27 mouse cellular contexts compared by ENCODE assay signal in the genomic region with DNA sequence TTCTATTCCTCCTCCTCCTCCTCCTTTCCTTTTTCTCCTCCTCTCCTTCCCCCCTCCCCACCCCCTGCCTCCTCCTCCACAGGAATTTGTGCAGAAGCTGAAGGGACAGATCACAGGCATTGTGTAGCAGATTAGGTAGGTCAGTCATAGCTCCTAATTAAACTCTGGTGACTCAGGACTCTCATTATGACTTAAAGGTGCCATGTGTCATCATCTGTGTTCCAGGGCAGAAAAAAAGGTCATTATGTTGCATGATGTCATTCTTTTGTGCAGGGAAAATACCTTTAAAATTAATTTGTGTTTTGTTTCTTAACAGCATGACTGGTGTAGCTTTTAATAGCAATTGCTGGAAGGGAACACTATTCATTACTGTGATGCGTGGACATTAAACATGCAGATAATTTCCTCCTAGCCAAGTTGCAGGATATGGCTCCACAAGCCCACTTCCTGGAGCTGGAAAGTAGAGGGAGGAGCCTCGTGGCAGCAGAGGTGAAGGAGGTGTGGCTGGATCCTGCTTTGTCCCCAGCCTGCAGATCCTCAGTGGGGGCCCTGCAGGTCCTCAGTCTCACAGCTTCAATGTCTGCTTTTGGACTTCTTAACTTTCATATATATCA.
DNase-seq lines count a peak whose midpoint lies in the region; ATAC-seq and TF ChIP-seq lines count a peak whose summit lies in the region.
"Had no signal": no experiment of that assay in that cellular context is flagged by ENCODE, and none has a peak within 500 bp of the region (broad histone marks: within the 10 kb centered on the region; RNA-seq: fewer than 3 reads in every experiment).

No protein-coding gene starts in this region.

- H3K9me3 ChIP-seq in lung, embryonic 14.5 days (ENCODE audit: low read depth, low read length) = no peaks in the 10 kb centered on the region
- H3K9me3 ChIP-seq: embryonic facial prominence, embryonic 13.5 days; forebrain, embryonic 10.5 days; forebrain, embryonic 15.5 days; heart, embryonic 13.5 days; hindbrain, embryonic 12.5 days; midbrain, embryonic 12.5 days had no signal

- CTCF ChIA-PET in Patski (lab: Charles Lee) = interaction anchor here (1.3 kb wide), 2 partner anchors 11 kb away, joined by 4 read pairs; no protein-coding TSS in a partner anchor

- no peak for TF ChIP-seq CTCF in lung, embryonic 14.5 days (IDR thresholded peaks at IDR 0.05; ENCODE audit: low read depth)
- no peak for TF ChIP-seq CTCF in Patski (IDR thresholded peaks at IDR 0.05)
- TF ChIP-seq CTCF in kidney, adult 2 months (conservative IDR thresholded peaks at IDR 0.05; ENCODE audit: insufficient read depth, insufficient read length, low read depth, low read length) = no peak

- no peak for TF ChIP-seq POLR2A in kidney, adult 2 months (IDR thresholded peaks at IDR 0.05; ENCODE audit: low read depth, low read length)

- H3K27me3 ChIP-seq in lung, embryonic 14.5 days (ENCODE audit: insufficient read depth, low read length) = no peaks in the 10 kb centered on the region
- no peaks in the 10 kb centered on the region for H3K27me3 ChIP-seq in Patski
- H3K27me3 ChIP-seq in kidney, adult 2 months (replicated peaks; ENCODE audit: control insufficient read depth, insufficient read depth, low read length) = no peaks in the 10 kb centered on the region
- H3K27me3 ChIP-seq: embryonic facial prominence, embryonic 13.5 days; forebrain, embryonic 15.5 days; heart, embryonic 13.5 days; hindbrain, embryonic 12.5 days; midbrain, embryonic 12.5 days had no signal

- no peak overlapping the region for H3K4me3 ChIP-seq in lung, embryonic 14.5 days (ENCODE audit: low read depth, low read length)
- H3K4me3 ChIP-seq in kidney, adult 2 months (ENCODE audit: insufficient read depth, low read depth, low read length) = no peak overlapping the region
- H3K4me3 ChIP-seq: embryonic facial prominence, embryonic 13.5 days; forebrain, embryonic 10.5 days; forebrain, embryonic 15.5 days; gastrocnemius, adult 2 months; heart, embryonic 13.5 days; hindbrain, embryonic 12.5 days; midbrain, embryonic 12.5 days had no signal

- H3K4me2 ChIP-seq in lung, embryonic 14.5 days = no peak overlapping the region
- H3K4me2 ChIP-seq: embryonic facial prominence, embryonic 13.5 days; forebrain, embryonic 15.5 days; heart, embryonic 13.5 days; hindbrain, embryonic 12.5 days; midbrain, embryonic 12.5 days had no signal

- POLR2A ChIA-PET in Patski (lab: Charles Lee) = no interaction called here

- H3K4me1 ChIP-seq in lung, embryonic 14.5 days (ENCODE audit: insufficient read depth) = no peaks in the 10 kb centered on the region
- no peaks in the 10 kb centered on the region for H3K4me1 ChIP-seq in kidney, adult 2 months (ENCODE audit: control insufficient read depth, insufficient read depth, low read length)

- H3K9ac ChIP-seq in lung, embryonic 14.5 days = no peak overlapping the region
- H3K9ac ChIP-seq: embryonic facial prominence, embryonic 13.5 days; forebrain, embryonic 15.5 days; heart, embryonic 13.5 days; hindbrain, embryonic 12.5 days; liver, embryonic 14.5 days; midbrain, embryonic 12.5 days had no signal

- ATAC-seq in lung, embryonic 14.5 days (ENCODE audit: insufficient read depth) = 0 out of 2 replicates have a peak, but pooled peaks have one; percentile 17
- ATAC-seq in CD4-positive, CD25-positive, alpha-beta regulatory T cell, adult 4 months = peak; percentile 29
- no peak for ATAC-seq in Patski
- ATAC-seq: forebrain, embryonic 15.5 days; intestine, embryonic 16.5 days had no signal

- 20% methylated on average over 2 of the region's 2 CpGs for WGBS in lung, embryonic 14.5 days
- 16% methylated on average over 2 of the region's 2 CpGs for WGBS in kidney, adult 2 months

- no peak overlapping the region for H3K27ac ChIP-seq in lung, embryonic 14.5 days (ENCODE audit: low read depth)
- no peak overlapping the region for H3K27ac ChIP-seq in kidney, adult 2 months (ENCODE audit: insufficient read depth, low read depth, low read length)
- H3K27ac ChIP-seq: embryonic facial prominence, embryonic 13.5 days; forebrain, embryonic 15.5 days; gastrocnemius, adult 2 months; heart, embryonic 13.5 days; hindbrain, embryonic 12.5 days; liver, embryonic 14.5 days; midbrain, embryonic 12.5 days had no signal

- no peaks in the 10 kb centered on the region for H3K36me3 ChIP-seq in lung, embryonic 14.5 days (ENCODE audit: insufficient read depth)
- no peaks in the 10 kb centered on the region for H3K36me3 ChIP-seq in kidney, adult 2 months (ENCODE audit: control insufficient read depth, insufficient read depth, low read length)
- H3K36me3 ChIP-seq: embryonic facial prominence, embryonic 13.5 days; forebrain, embryonic 10.5 days; forebrain, embryonic 15.5 days; heart, embryonic 13.5 days; hindbrain, embryonic 12.5 days; midbrain, embryonic 12.5 days had no signal

- peak; percentile 40 for DNase-seq in lung, embryonic 14.5 days
- DNase-seq in lung, postnatal 36 days = no peak
- peak; percentile 24 for DNase-seq in Patski (ENCODE audit: low read depth, low spot score)
- DNase-seq in retina, postnatal 1 day = peak; percentile 41
- no peak for DNase-seq in adrenal gland, adult 18-20 months (ENCODE audit: low spot score in 2 of 2)
- DNase-seq in kidney, adult 2 months = no peak
- DNase-seq: adrenal gland, postnatal 14 days; cerebellum, adult 11-12 months; cerebellum, postnatal 10 days; gastrocnemius, adult 2 months; gastrocnemius, postnatal 36 days; kidney, adult 9 months; kidney, postnatal 14 days; liver; lung, postnatal 14 days; right cerebral cortex, adult 18-20 months; right cerebral cortex, postnatal 4 days; thymus, postnatal 4 days had no signal

- in situ Hi-C loops in Patski (cut with MboI; ENCODE audit: low pct_unique_long_range_greater_than_20kb) = no loop called here

Comparison
In these comparisons a context has a peak if more than half of its experiments do, and no peak if none do; other contexts are left out.
1. DNase-seq: peak in lung, embryonic 14.5 days (single experiment), Patski (single experiment) and retina, postnatal 1 day (single experiment); none in lung, postnatal 36 days (single experiment), adrenal gland, adult 18-20 months (0 of 2) and kidney, adult 2 months (single experiment).